Mouse (Mus musculus) forebrain, embryonic 12.5 days (tissue): ENCODE results near the gene Cnnm4. TPM values are rescaled to one million over a fixed set of nuclear protein-coding genes. Genes with fewer than 3 reads are reported as not detected.
"Not testable (repeated sequence)": the region's sequence is repeated elsewhere in the genome, so short reads cannot be mapped to it uniquely, and the experiment has no call there.

Source experiments
- ATAC-seq: fragments of 200-750 bp; cut with Nextera tagmentation; 2 replicates; pipeline ENCODE4 v1.8.0; 2017; ENCODE audit warnings: moderate TSS enrichment; ENCODE audit not compliant: low FRiP score
- H3K27ac ChIP-seq: fragments of 300-500 bp; sonication (generic); 2 replicates; pipeline ENCODE4 v1.5.1; 2016; ENCODE audit warnings: mild to moderate bottlenecking
- H3K27me3 ChIP-seq: fragments of 300-500 bp; sonication (generic); 2 replicates; pipeline ENCODE4 v1.6.1; 2016; ENCODE audit warnings: mild to moderate bottlenecking
- H3K36me3 ChIP-seq: fragments of 300-500 bp; sonication (generic); replicated peaks from 2 replicates; pipeline ENCODE4 v1.6.1; 2016; ENCODE audit warnings: mild to moderate bottlenecking
- H3K4me1 ChIP-seq: fragments of 300-500 bp; sonication (generic); 2 replicates; pipeline ENCODE4 v1.6.1; 2016
- H3K4me2 ChIP-seq: fragments of 300-500 bp; sonication (generic); 2 replicates; pipeline ENCODE4 v1.6.1; 2016; ENCODE audit warnings: mild to moderate bottlenecking, moderate library complexity
- H3K4me3 ChIP-seq: fragments of 300-500 bp; sonication (generic); replicated peaks from 2 replicates; pipeline ENCODE4 v1.5.1; 2016; ENCODE audit warnings: mild to moderate bottlenecking
- H3K9ac ChIP-seq: fragments of 300-500 bp; sonication (generic); 2 replicates; pipeline ENCODE4 v1.6.1; 2016; ENCODE audit warnings: mild to moderate bottlenecking
- H3K9me3 ChIP-seq: fragments of 300-500 bp; sonication (generic); 2 replicates; pipeline ENCODE4 v1.6.1; 2016
- WGBS: fragments of 180-500 bp; shearing (Covaris S2); methylation state at CpG from one replicate; pipeline ENCODE4 v1.1.7; 2016; 5-methylcytosine and 5-hydroxymethylcytosine counted together
- polyA plus RNA-seq: library from polyadenylated mRNA; unstranded; fragments of >200 nt; fragmentation: Nextera tagmentation; extraction: Ambion mirVana; gene quantifications from 2 replicates; pipeline ENCODE4 v1.2.1, GENCODE M21; 2016

Gene Cnnm4
- polyA plus RNA-seq, 1 experiment from 2014 or later, result 9.9 TPM

DNA sequence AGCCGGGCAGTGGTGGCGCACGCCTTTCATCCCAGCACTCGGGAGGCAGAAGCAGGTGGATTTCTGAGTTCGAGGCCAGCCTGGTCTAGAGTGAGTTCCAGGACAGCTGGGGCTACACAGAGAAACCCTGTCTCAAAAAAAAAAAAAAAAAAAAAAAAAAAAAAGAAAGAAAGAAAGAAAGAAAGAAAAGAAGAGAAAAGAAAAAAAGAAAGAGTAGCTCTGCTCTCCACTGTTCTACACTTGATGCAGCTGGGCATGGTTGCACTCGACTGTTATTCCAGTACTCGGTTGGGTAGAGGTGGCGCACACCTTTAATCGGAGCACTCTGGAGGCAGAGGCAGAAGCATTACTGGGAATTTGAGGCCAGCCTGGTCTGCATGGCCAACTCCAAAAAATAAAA, 65.4 kb downstream of the Cnnm4 start, which contains the start of gene Ankrd23:
Gene Ankrd23 (minus strand): TSS at position 101 of the 400 bp plus-strand sequence.
- peak within 1 kb of the TSS; percentile 66 for H3K27ac ChIP-seq
- H3K36me3 ChIP-seq, result peaks cover 31% of the 10 kb centered on the region

DNA sequence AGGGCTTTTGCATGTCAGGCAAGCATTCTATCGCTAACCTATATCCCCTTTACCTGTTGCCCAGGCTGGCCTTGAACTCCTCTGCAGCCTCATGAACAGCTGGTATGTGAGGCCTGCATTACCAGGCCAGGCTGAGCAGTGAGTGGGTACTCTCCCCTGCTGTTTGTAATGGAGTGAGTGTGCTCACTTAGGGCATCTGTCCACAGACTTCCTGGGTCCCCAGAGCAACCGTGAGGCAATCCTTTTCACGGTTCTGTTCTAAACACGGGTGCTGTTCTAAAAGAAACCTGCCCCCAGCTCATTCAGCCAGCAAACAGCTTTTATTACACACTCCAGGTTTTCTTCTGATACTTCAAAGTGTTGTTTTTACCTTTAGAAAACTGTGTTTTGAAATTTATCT, 67.3 kb downstream of the Cnnm4 start:
- WGBS, result 88% methylated on average over 4 of the region's 4 CpGs
- H3K27ac ChIP-seq, result no peak overlapping the region
- H3K4me1 ChIP-seq, result peaks cover 4% of the 10 kb centered on the region; the same call in 1 of the 2 replicates
- no peak for ATAC-seq
- no peak overlapping the region for H3K9ac ChIP-seq
- H3K9me3 ChIP-seq, result no peaks in the 10 kb centered on the region
- H3K27me3 ChIP-seq, result no peaks in the 10 kb centered on the region
- no peak overlapping the region for H3K4me2 ChIP-seq
- H3K4me3 ChIP-seq, result no peak overlapping the region
- peaks cover 34% of the 10 kb centered on the region for H3K36me3 ChIP-seq

More for the DNA sequence above, 65.4 kb downstream of the Cnnm4 start, which contains the start of gene Ankrd23:
- not testable (repeated sequence) for H3K4me1 ChIP-seq, H3K4me3 ChIP-seq, ATAC-seq, H3K27me3 ChIP-seq, H3K4me2 ChIP-seq, H3K9ac ChIP-seq, H3K9me3 ChIP-seq
- WGBS, result 96% methylated on average over 9 of the region's 9 CpGs

GRCm38 (mm10) chr1:36539186-36539585, 67.8 kb downstream of the Cnnm4 start, which contains the start of gene Gm42417:
Gene Gm42417 (minus strand): TSS chr1:36539429.
- Histone ChIP-seq H3K27me3 (no peaks in the 10 kb centered on the region), H3K4me2 (no peak within 1 kb of the TSS), H3K4me1 (peaks cover 4% of the 10 kb centered on the region; the same call in 1 of the 2 replicates), H3K4me3 (no peak within 1 kb of the TSS), H3K36me3 (peaks cover 34% of the 10 kb centered on the region), H3K9me3 (no peaks in the 10 kb centered on the region), H3K9ac (no peak within 1 kb of the TSS), H3K27ac (no peak within 1 kb of the TSS)
- 85% methylated on average over 9 of the region's 9 CpGs for WGBS
- no peak for ATAC-seq

DNA sequence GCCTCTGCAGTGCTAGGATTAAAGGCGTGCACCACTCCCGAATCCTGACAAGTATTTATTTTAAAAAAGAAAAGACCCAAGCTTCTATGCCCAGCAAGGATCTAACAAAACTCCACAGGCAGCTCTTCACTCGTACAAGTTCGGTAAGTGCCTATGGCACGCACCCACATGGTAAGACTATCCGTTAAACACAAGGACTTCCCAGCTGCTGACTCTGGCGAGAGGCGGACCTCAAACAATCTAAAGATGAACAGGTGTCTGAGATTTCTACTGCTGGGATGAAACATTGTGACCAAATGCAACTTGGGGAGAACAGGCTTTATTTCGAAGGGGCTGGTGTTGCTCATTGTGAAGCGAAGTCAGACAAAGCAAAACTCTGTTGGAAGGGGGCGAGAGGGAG, 68.7 kb downstream of the Cnnm4 start:
- no peak for ATAC-seq
- Histone ChIP-seq H3K4me3 (no peak overlapping the region), H3K4me2 (no peak overlapping the region), H3K9me3 (no peaks in the 10 kb centered on the region), H3K36me3 (peaks cover 34% of the 10 kb centered on the region), H3K9ac (no peak overlapping the region), H3K4me1 (peaks cover 4% of the 10 kb centered on the region; the same call in 1 of the 2 replicates), H3K27ac (no peak overlapping the region), H3K27me3 (no peaks in the 10 kb centered on the region)
- WGBS, result 90% methylated on average over 11 of the region's 11 CpGs

- Histone ChIP-seq H3K27me3 (no peaks in the 10 kb centered on the region), H3K36me3 (peaks cover 34% of the 10 kb centered on the region), H3K4me1 (peaks cover 8% of the 10 kb centered on the region; the same call in 1 of the 2 replicates), H3K9me3 (no peaks in the 10 kb centered on the region), H3K4me3 (no peak overlapping the region), H3K9ac (no peak overlapping the region), H3K27ac (no peak overlapping the region), H3K4me2 (no peak overlapping the region)
- ATAC-seq, result no peak
- 96% methylated on average over 12 of the region's 12 CpGs for WGBS
Observed at GRCm38 (mm10) chr1:36540807-36541206, 69.4 kb downstream of the Cnnm4 start.

- Histone ChIP-seq H3K4me2 (no peak overlapping the region), H3K4me3 (no peak overlapping the region), H3K36me3 (peaks cover 34% of the 10 kb centered on the region), H3K9me3 (no peaks in the 10 kb centered on the region), H3K27me3 (no peaks in the 10 kb centered on the region), H3K4me1 (peaks cover 16% of the 10 kb centered on the region), H3K27ac (no peak overlapping the region), H3K9ac (no peak overlapping the region)
- ATAC-seq, result no peak
- 95% methylated on average over 16 of the region's 16 CpGs for WGBS
Observed at GRCm38 (mm10) chr1:36541844-36542243, 70.4 kb downstream of the Cnnm4 start.

DNA sequence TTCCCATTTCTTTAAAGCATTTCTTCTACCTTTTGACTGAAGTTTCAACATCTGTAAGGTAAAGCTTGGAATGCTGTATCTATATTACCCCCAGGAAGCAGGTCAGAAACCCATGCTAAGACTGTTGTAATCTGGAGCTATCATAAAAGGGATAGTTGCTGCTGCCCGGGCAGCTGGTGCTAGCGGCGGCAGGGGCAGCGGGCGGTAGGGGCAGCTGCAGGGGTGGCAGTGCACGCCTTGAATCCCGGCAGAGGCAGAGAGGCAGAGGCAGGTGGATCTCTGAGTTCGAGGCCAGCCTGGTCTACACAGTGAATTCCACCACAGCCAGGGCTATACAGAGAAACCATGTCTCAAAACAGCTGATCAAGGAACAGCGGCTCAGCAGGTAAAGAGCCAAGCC, 71.5 kb downstream of the Cnnm4 start:
- no peak for ATAC-seq
- H3K9ac ChIP-seq, result no peak overlapping the region
- peaks cover 34% of the 10 kb centered on the region for H3K36me3 ChIP-seq
- H3K4me1 ChIP-seq, result peaks cover 19% of the 10 kb centered on the region
- H3K27ac ChIP-seq, result no peak overlapping the region
- H3K27me3 ChIP-seq, result no peaks in the 10 kb centered on the region
- no peak overlapping the region for H3K4me3 ChIP-seq
- H3K9me3 ChIP-seq, result no peaks in the 10 kb centered on the region
- H3K4me2 ChIP-seq, result no peak overlapping the region
- WGBS, result 94% methylated on average over 9 of the region's 9 CpGs

DNA sequence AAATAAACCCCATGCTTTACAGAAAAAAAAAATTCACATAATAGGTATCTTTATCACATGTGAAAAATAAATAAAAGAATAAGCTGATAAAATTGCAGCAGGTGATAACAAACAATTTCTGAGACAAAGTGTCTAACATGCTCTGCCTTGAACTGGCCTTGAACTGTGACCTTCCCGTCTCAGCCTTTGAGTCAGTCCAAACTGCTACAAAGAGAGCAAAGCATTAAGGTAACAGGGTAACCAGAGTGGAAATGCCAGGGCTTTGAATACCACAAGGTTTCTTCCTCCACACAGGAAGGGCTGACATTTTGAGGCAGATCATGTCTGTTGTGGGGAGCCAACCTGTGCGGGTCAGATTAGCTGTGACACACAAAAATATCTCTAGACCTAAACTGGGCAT, 74.0 kb downstream of the Cnnm4 start:
- H3K27ac ChIP-seq, result no peak overlapping the region
- no peaks in the 10 kb centered on the region for H3K27me3 ChIP-seq
- H3K4me3 ChIP-seq, result no peak overlapping the region
- H3K9me3 ChIP-seq, result no peaks in the 10 kb centered on the region
- H3K36me3 ChIP-seq, result peaks cover 39% of the 10 kb centered on the region
- peaks cover 38% of the 10 kb centered on the region for H3K4me1 ChIP-seq
- no peak overlapping the region for H3K9ac ChIP-seq
- ATAC-seq, result no peak
- WGBS, result 85% methylated on average over 2 of the region's 2 CpGs
- H3K4me2 ChIP-seq, result no peak overlapping the region

DNA sequence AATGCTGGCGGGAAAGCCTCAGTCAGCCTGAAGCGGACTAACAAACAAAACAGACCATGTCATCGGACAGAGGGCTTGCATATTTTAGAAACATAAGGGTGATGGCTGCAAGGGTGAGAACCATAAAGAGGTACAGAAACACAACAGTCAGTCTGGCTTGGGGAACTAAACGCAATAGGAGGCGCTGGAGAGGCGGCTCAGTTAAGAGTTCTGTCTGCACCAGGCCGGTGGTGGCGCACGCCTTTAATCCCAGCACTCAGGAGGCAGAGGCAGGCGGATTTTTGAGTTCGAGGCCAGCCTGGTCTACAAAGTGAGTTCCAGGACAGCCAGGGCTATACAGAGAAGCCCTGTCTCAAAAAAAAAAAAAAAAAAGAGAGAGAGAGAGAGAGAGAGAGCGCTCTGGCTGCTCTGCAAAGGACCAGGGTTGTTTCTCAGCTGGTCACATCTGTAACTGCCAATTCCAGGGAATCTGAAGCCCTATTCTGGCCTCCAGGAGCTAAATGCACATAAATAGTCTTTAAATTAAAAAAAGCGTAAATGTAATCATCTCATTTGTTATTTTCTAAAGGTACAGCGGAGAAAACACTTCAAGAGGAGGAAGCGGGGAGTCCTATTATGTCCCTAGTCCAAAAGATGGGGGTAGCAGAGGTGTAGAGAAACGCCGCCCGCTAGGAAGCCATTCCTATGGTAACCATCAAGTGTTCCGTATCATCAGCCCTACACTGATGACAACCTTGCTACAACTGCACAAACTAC, 74.6 kb downstream of the Cnnm4 start:
- H3K36me3 ChIP-seq, result peaks cover 40% of the 10 kb centered on the region
- H3K4me1 ChIP-seq, result peaks cover 38% of the 10 kb centered on the region
- peak overlapping the region; percentile 72 for H3K9ac ChIP-seq
- H3K27me3 ChIP-seq, result no peaks in the 10 kb centered on the region
- peak overlapping the region; percentile 64 for H3K4me3 ChIP-seq
- H3K4me2 ChIP-seq, result peak overlapping the region; percentile 68
- WGBS, result 67% methylated on average over 19 of the region's 19 CpGs
- no peaks in the 10 kb centered on the region for H3K9me3 ChIP-seq
- H3K27ac ChIP-seq, result no peak overlapping the region
- no peak for ATAC-seq

DNA sequence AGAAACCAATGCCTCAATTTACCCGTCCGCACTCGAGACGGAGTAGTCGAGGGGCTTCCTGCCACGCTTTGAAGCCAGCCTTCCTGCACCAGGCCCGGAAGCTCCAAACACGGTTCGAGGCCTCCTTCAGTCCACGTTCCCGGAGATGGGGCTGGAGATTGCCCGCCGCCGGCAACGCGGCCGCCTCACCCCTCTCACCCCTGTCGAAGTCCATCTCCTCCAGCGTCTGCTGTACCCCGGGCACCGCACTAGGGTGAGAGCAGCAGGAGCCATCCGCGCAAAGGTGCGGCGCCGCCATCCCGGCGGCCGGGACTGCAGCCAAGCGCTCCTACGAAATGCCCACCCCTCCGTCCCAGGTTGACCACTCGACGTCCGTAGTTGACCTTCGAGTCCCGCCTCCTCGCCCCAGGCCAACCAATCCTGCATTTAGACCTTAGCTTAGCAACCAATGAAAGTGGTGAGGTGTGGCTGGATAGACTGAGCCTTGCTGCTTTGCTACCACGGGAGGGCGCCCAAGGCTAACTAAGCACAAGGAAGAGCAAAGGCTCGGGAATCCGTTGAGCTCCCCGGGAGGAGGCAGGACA, 75.6 kb downstream of the Cnnm4 start, which contains the start of gene Ankrd39:
Gene Ankrd39 (minus strand): TSS at position 558 of the 584 bp plus-strand sequence.
- Histone ChIP-seq H3K27me3 (no peaks in the 10 kb centered on the region), H3K36me3 (peaks cover 41% of the 10 kb centered on the region), H3K4me1 (peaks cover 38% of the 10 kb centered on the region)

GRCm38 (mm10) chr1:36547981-36548598, 76.7 kb downstream of the Cnnm4 start:
- H3K36me3 ChIP-seq, result peaks cover 50% of the 10 kb centered on the region
- no peak for ATAC-seq
- peaks cover 38% of the 10 kb centered on the region for H3K4me1 ChIP-seq
- H3K9ac ChIP-seq, result no peak overlapping the region
- H3K9me3 ChIP-seq, result no peaks in the 10 kb centered on the region
- H3K27ac ChIP-seq, result peak overlapping the region; percentile 83
- no peaks in the 10 kb centered on the region for H3K27me3 ChIP-seq
- H3K4me3 ChIP-seq, result no peak overlapping the region
- no peak overlapping the region for H3K4me2 ChIP-seq
- 42% methylated on average over 9 of the region's 9 CpGs for WGBS

More for the DNA sequence above, 75.6 kb downstream of the Cnnm4 start, which contains the start of gene Ankrd39:
- WGBS, result under 1% methylated on average over 43 of the region's 43 CpGs
- Histone ChIP-seq H3K27ac (peak within 1 kb of the TSS; percentile 83), H3K9me3 (no peaks in the 10 kb centered on the region), H3K4me3 (peak within 1 kb of the TSS; percentile 64), H3K9ac (peak within 1 kb of the TSS; percentile 72), H3K4me2 (peak within 1 kb of the TSS; percentile 68)
- ATAC-seq, result peak; percentile 97

- Histone ChIP-seq H3K4me2 (no peak overlapping the region), H3K9ac (no peak overlapping the region), H3K9me3 (no peaks in the 10 kb centered on the region), H3K27me3 (no peaks in the 10 kb centered on the region), H3K36me3 (peaks cover 57% of the 10 kb centered on the region), H3K4me3 (no peak overlapping the region), H3K27ac (no peak overlapping the region), H3K4me1 (peaks cover 38% of the 10 kb centered on the region)
- 62% methylated on average over 8 of the region's 8 CpGs for WGBS
- ATAC-seq, result no peak
Observed at GRCm38 (mm10) chr1:36548771-36549170, 77.4 kb downstream of the Cnnm4 start.
